Mouse (Mus musculus) cerebellum, adult (tissue): ENCODE data around the gene Coa3.

Source experiments
- ATAC-seq: cut with Nextera tagmentation; 2 replicates; pipeline ENCODE4 v1.9.2; 2017; ENCODE audit warnings: mild to moderate bottlenecking, moderate library complexity, mixed read lengths; ENCODE audit not compliant: insufficient number of reproducible peaks, low FRiP score, low TSS enrichment

Coa3 gene

GRCm38 (mm10) chr11:101255826-101256775 is 22.8 kb downstream of the Coa3 start:
- ATAC-seq: no peak

GRCm38 (mm10) chr11:101253613-101254389 is 25.1 kb downstream of the Coa3 start, which contains the start of gene Vps25:
Gene Vps25 (plus strand): TSS chr11:101253707.
- ATAC-seq: peak; percentile 68; the same call in 1 of the 2 replicates

GRCm38 (mm10) chr11:101252941-101253340 is 26.0 kb downstream of the Coa3 start:
- ATAC-seq: no peak

GRCm38 (mm10) chr11:101251031-101251430 is 27.9 kb downstream of the Coa3 start:
- ATAC-seq: no peak

- ATAC-seq: no peak
These were observed 30.5 kb downstream of the Coa3 start for GRCm38 (mm10) chr11:101248258-101248994.

- ATAC-seq: no peak
These were observed 31.3 kb downstream of the Coa3 start for GRCm38 (mm10) chr11:101247521-101248030.

GRCm38 (mm10) chr11:101246702-101247012 is 32.3 kb downstream of the Coa3 start:
- no peak for ATAC-seq

GRCm38 (mm10) chr11:101245855-101246701 is 32.8 kb downstream of the Coa3 start, which contains the start of gene Ramp2:
Gene Ramp2 (plus strand): TSS chr11:101246028.
- no peak for ATAC-seq

GRCm38 (mm10) chr11:101245071-101245470 is 33.8 kb downstream of the Coa3 start:
- ATAC-seq: no peak

GRCm38 (mm10) chr11:101238071-101238647 is 40.8 kb downstream of the Coa3 start:
- no peak for ATAC-seq

- ATAC-seq: no peak
These were observed 42.1 kb downstream of the Coa3 start for GRCm38 (mm10) chr11:101236782-101237181.

- no peak for ATAC-seq
These were observed 43.5 kb downstream of the Coa3 start for GRCm38 (mm10) chr11:101235429-101235828.

GRCm38 (mm10) chr11:101234124-101234523 is 44.8 kb downstream of the Coa3 start:
- no peak for ATAC-seq

- no peak for ATAC-seq
These were observed 45.7 kb downstream of the Coa3 start for GRCm38 (mm10) chr11:101233240-101233639.

- no peak for ATAC-seq
These were observed 46.7 kb downstream of the Coa3 start for GRCm38 (mm10) chr11:101232010-101232839.

- ATAC-seq: no peak
These were observed 47.7 kb downstream of the Coa3 start for GRCm38 (mm10) chr11:101230991-101231871.

- ATAC-seq: no peak
These were observed 48.4 kb downstream of the Coa3 start for GRCm38 (mm10) chr11:101230526-101230925.
